In genomic region chr9:57764974-57765363, GRCm38 (mm10) we compare ENCODE assay signal across 8 mouse cellular contexts. TPM values are rescaled to one million over a fixed set of nuclear protein-coding genes. Genes with fewer than 3 reads are reported as not detected.
A peak's percentile ranks its signal among the peaks of the same experiment; 100 is the strongest.
DNase-seq lines count a peak whose midpoint lies in the region; ATAC-seq and TF ChIP-seq lines count a peak whose summit lies in the region.

No protein-coding gene starts in this region.

- H3K27ac ChIP-seq in CH12.LX (ENCODE audit: insufficient read depth, low read depth) = peak overlapping the region; percentile 87
- H3K27ac ChIP-seq in forebrain, embryonic 10.5 days = peak overlapping the region; percentile 99
- peak overlapping the region; percentile 99 for H3K27ac ChIP-seq in heart, embryonic 15.5 days
- H3K27ac ChIP-seq in liver, embryonic 14.5 days = peak overlapping the region; percentile 89
- H3K27ac ChIP-seq in stomach, embryonic 15.5 days = peak overlapping the region; percentile 99

- under 1% methylated on average over 38 of the region's 45 CpGs for WGBS in forebrain, embryonic 10.5 days
- under 1% methylated on average over 45 of the region's 45 CpGs for WGBS in heart, embryonic 15.5 days
- under 1% methylated on average over 45 of the region's 45 CpGs for WGBS in liver, embryonic 14.5 days (ENCODE audit: insufficient replicate concordance)
- under 1% methylated on average over 37 of the region's 45 CpGs for WGBS in stomach, embryonic 15.5 days

- H3K4me1 ChIP-seq in CH12.LX (ENCODE audit: control insufficient read depth in 1 of 2, insufficient read depth in 2 of 2) = peaks cover 14 to 57% of the 10 kb centered on the region in 2 experiments
- H3K4me1 ChIP-seq in forebrain, embryonic 10.5 days = peaks cover 48% of the 10 kb centered on the region
- peaks cover 57% of the 10 kb centered on the region for H3K4me1 ChIP-seq in heart, embryonic 15.5 days (replicated peaks)
- H3K4me1 ChIP-seq in liver, embryonic 14.5 days (replicated peaks; ENCODE audit: control insufficient read depth in 2 of 2, insufficient read depth in 2 of 2, low read length in 1 of 2) = peaks cover 52 to 55% of the 10 kb centered on the region in 2 experiments
- H3K4me1 ChIP-seq in stomach, embryonic 15.5 days = peaks cover 33% of the 10 kb centered on the region

- peak overlapping the region; percentile 84 for H3K9ac ChIP-seq in CH12.LX (ENCODE audit: insufficient read depth, low read depth)
- peak overlapping the region; percentile 97 for H3K9ac ChIP-seq in heart, embryonic 15.5 days
- peak overlapping the region; percentile 99 for H3K9ac ChIP-seq in liver, embryonic 14.5 days (replicated peaks)
- H3K9ac ChIP-seq in stomach, embryonic 15.5 days = peak overlapping the region; percentile 94

- peaks cover 14% of the 10 kb centered on the region for H3K27me3 ChIP-seq in CH12.LX (replicated peaks)
- 0 out of 2 replicates have a peak, but pooled peaks cover 7% of the 10 kb centered on the region for H3K27me3 ChIP-seq in forebrain, embryonic 10.5 days (ENCODE audit: poor library complexity, severe bottlenecking)
- H3K27me3 ChIP-seq in heart, embryonic 15.5 days = no peaks in the 10 kb centered on the region
- H3K27me3 ChIP-seq in liver, embryonic 14.5 days (ENCODE audit: control insufficient read depth, insufficient read depth, low read length) = no peaks in the 10 kb centered on the region
- no peaks in the 10 kb centered on the region for H3K27me3 ChIP-seq in stomach, embryonic 15.5 days (replicated peaks)

- peak overlapping the region; percentile 83 to 94 (median 85) for H3K4me3 ChIP-seq in CH12.LX (replicated peaks in 1 of 3; ENCODE audit: low read depth in 2 of 3, low read length in 2 of 3, poor library complexity in 1 of 3)
- H3K4me3 ChIP-seq in forebrain, embryonic 10.5 days = peak overlapping the region; percentile 95
- peak overlapping the region; percentile 92 for H3K4me3 ChIP-seq in heart, embryonic 15.5 days
- peak overlapping the region; percentile 87 to 88 for H3K4me3 ChIP-seq in liver, embryonic 14.5 days (ENCODE audit: insufficient read depth in 1 of 2, low read depth in 2 of 2, low read length in 2 of 2)
- peak overlapping the region; percentile 90 for H3K4me3 ChIP-seq in stomach, embryonic 15.5 days (replicated peaks)

- TF ChIP-seq RAD21 in CH12.LX (IDR thresholded peaks at IDR 0.05; ENCODE audit: low read depth, low read length) = no peak

- no peak for TF ChIP-seq EP300 in CH12.LX (IDR thresholded peaks at IDR 0.05; ENCODE audit: low read length)
- TF ChIP-seq EP300 in liver, embryonic 14.5 days (IDR thresholded peaks at IDR 0.05; ENCODE audit: low read depth) = no peak

- peak; percentile 91 for TF ChIP-seq POLR2A in CH12.LX (IDR thresholded peaks at IDR 0.05; ENCODE audit: low read depth, low read length)

- H3K4me2 ChIP-seq in CH12.LX (ENCODE audit: insufficient read depth, low read depth, poor library complexity, severe bottlenecking) = peak overlapping the region; percentile 83; the same call in 1 of the 2 replicates
- H3K4me2 ChIP-seq in heart, embryonic 15.5 days = peak overlapping the region; percentile 92
- peak overlapping the region; percentile 85 for H3K4me2 ChIP-seq in liver, embryonic 14.5 days (ENCODE audit: low read depth)
- H3K4me2 ChIP-seq in stomach, embryonic 15.5 days = peak overlapping the region; percentile 89

- TF ChIP-seq CTCF in CH12.LX (conservative IDR thresholded peaks at IDR 0.05 in 1 of 2, IDR thresholded peaks at IDR 0.05 in 1 of 2; ENCODE audit: low read depth in 2 of 2, low read length in 2 of 2) = no peak
- no peak for TF ChIP-seq CTCF in liver, embryonic 14.5 days (IDR thresholded peaks at IDR 0.05; ENCODE audit: low read depth)

- in situ Hi-C loops in CH12.LX (cut with MboI; ENCODE audit: low pct_ligation_motif_present, low pct_unique_long_range_greater_than_20kb, low sequenced_read_pairs) = no loop called here

- dilution Hi-C loops in CH12.LX (cut with MboI; ENCODE audit: extremely low pct_ligation_motif_present, extremely low pct_unique_long_range_greater_than_20kb, low sequenced_read_pairs) = no loop called here

- H3K36me3 ChIP-seq in CH12.LX (replicated peaks in 1 of 2; ENCODE audit: control insufficient read depth in 1 of 2, insufficient read depth in 1 of 2, low read length in 1 of 2) = peaks cover 17 to 20% of the 10 kb centered on the region in 2 experiments
- H3K36me3 ChIP-seq in forebrain, embryonic 10.5 days (replicated peaks) = peaks cover 20% of the 10 kb centered on the region
- H3K36me3 ChIP-seq in heart, embryonic 15.5 days = peaks cover 15% of the 10 kb centered on the region
- peaks cover 25% of the 10 kb centered on the region for H3K36me3 ChIP-seq in liver, embryonic 14.5 days (replicated peaks; ENCODE audit: control insufficient read depth, insufficient read depth, low read depth)
- H3K36me3 ChIP-seq in stomach, embryonic 15.5 days = peaks cover 16% of the 10 kb centered on the region

- H3K79me2 ChIP-seq in CH12.LX (replicated peaks; ENCODE audit: control insufficient read depth, extremely low read depth, insufficient read depth, poor library complexity, severe bottlenecking) = peaks cover 40% of the 10 kb centered on the region

- peak; percentile 89 for ATAC-seq in heart, embryonic 15.5 days (replicated peaks; ENCODE audit: insufficient number of reproducible peaks, insufficient read depth, low FRiP score, low read depth)
- ATAC-seq in liver, embryonic 14.5 days (ENCODE audit: insufficient read depth) = peak; percentile 78
- ATAC-seq in stomach, embryonic 15.5 days (ENCODE audit: insufficient read depth, low FRiP score, low read depth) = peak; percentile 90

- peak; percentile 85 for DNase-seq in CH12.LX (ENCODE audit: extremely low read depth)
- DNase-seq in c-Kit-positive CD71-negative TER-119-negative erythroid progenitor cells, embryonic 14.5 days (ENCODE audit: low read depth) = peak; percentile 84
- peak; percentile 93 for DNase-seq in forebrain, embryonic 10.5 days (ENCODE audit: extremely low spot score, low spot score)
- DNase-seq in kidney, postnatal 14 days = peak; percentile 97
- DNase-seq in liver, embryonic 14.5 days (ENCODE audit: low read depth in 3 of 3, low spot score in 3 of 3) = peak; percentile 78 to 81 (median 78)
- DNase-seq in neural tube, embryonic 10.5 days (ENCODE audit: extremely low spot score, low spot score) = peak; percentile 97

- H3K9me3 ChIP-seq in CH12.LX (replicated peaks; ENCODE audit: low read length) = no peaks in the 10 kb centered on the region
- H3K9me3 ChIP-seq in forebrain, embryonic 10.5 days = no peaks in the 10 kb centered on the region
- no peaks in the 10 kb centered on the region for H3K9me3 ChIP-seq in heart, embryonic 15.5 days (replicated peaks)
- no peaks in the 10 kb centered on the region for H3K9me3 ChIP-seq in liver, embryonic 14.5 days (ENCODE audit: control insufficient read depth, low read length)
- no peaks in the 10 kb centered on the region for H3K9me3 ChIP-seq in stomach, embryonic 15.5 days

TF ChIP-seq in CH12.LX, 34 proteins besides CTCF, POLR2A, EP300 and RAD21 (continues in another document):
- TF ChIP-seq UBTF (IDR thresholded peaks at IDR 0.05; ENCODE audit: low read depth, low read length) (no peak; the same call in 1 of the 2 replicates), USF1 (IDR thresholded peaks at IDR 0.05; ENCODE audit: low read depth, low read length) (no peak), MAX (IDR thresholded peaks at IDR 0.05; ENCODE audit: low read length) (peak; percentile 53; the same call in 1 of the 2 replicates), MAZ (IDR thresholded peaks at IDR 0.05; ENCODE audit: low read depth, low read length) (0 out of 2 replicates have a peak, but pooled peaks have one; percentile 65), BHLHE40 (IDR thresholded peaks at IDR 0.05; ENCODE audit: low read depth, low read length) (peak; percentile 97), HCFC1 (IDR thresholded peaks at IDR 0.05; ENCODE audit: low read depth, low read length) (peak; percentile 82), ETS1 (conservative IDR thresholded peaks at IDR 0.05; ENCODE audit: low read depth, low read length) (no peak; the same call in none of the 2 replicates), JUN (IDR thresholded peaks at IDR 0.05; ENCODE audit: insufficient read depth, low read depth, low read length) (no peak), USF2 (conservative IDR thresholded peaks at IDR 0.05; ENCODE audit: low read depth, low read length) (no peak), NELFE (IDR thresholded peaks at IDR 0.05; ENCODE audit: low read depth, low read length) (peak; percentile 78), MAFK (IDR thresholded peaks at IDR 0.05; ENCODE audit: insufficient replicate concordance, low read length) (no peak), JUND (conservative IDR thresholded peaks at IDR 0.05; ENCODE audit: low read depth, low read length) (no peak), RCOR1 (conservative IDR thresholded peaks at IDR 0.05; ENCODE audit: low read depth, low read length) (0 out of 2 replicates have a peak, but pooled peaks have one; percentile 13), GABPA (IDR thresholded peaks at IDR 0.05; ENCODE audit: insufficient replicate concordance, low read depth, low read length) (no peak; the same call in 1 of the 2 replicates), ZMIZ1 (IDR thresholded peaks at IDR 0.05; ENCODE audit: low read depth, low read length) (peak; percentile 56; the same call in 1 of the 2 replicates), NRF1 (IDR thresholded peaks at IDR 0.05; ENCODE audit: low read depth, low read length) (no peak; the same call in 1 of the 2 replicates)

RNA-seq across cellular contexts. Expression of gene Clk3, which starts 0.7 kb away (rescaled TPM):
- total RNA-seq in CH12.LX (2012; rRNA removed) = 39.9 and 46.7 TPM in 2 replicates
- total RNA-seq in CH12.LX (2014; rRNA removed) = 69.0 and 87.7 TPM in 2 replicates
- 62.4 and 67.9 TPM in 2 replicates for polyA plus RNA-seq in CH12.LX (2012; ENCODE audit: insufficient read length, low read depth)
- 92.5 and 95.1 TPM in 2 replicates for polyA plus RNA-seq in forebrain, embryonic 10.5 days (2016; fragmentation: Nextera tagmentation; extraction: Ambion mirVana)
- 48.5 and 65.2 TPM in 2 replicates for polyA plus RNA-seq in heart, embryonic 15.5 days (2015; fragmentation: Nextera tagmentation; extraction: Ambion mirVana)
- polyA plus RNA-seq in liver, embryonic 14.5 days (2012; rRNA removed) = 110 and 136 TPM in 2 replicates
- polyA plus RNA-seq in liver, embryonic 14.5 days (2014; fragmentation: Nextera tagmentation; extraction: Ambion mirVana) = 88.0 and 95.0 TPM in 2 replicates
- 68.3 and 69.6 TPM in 2 replicates for polyA plus RNA-seq in stomach, embryonic 15.5 days (2015; fragmentation: Nextera tagmentation; extraction: Ambion mirVana)

RNA-seq across cellular contexts. Expression of gene Edc3, which starts 56.6 kb away (rescaled TPM):
- 9.6 and 10.6 TPM in 2 replicates for total RNA-seq in CH12.LX (2012; rRNA removed)
- 10.9 and 13.6 TPM in 2 replicates for total RNA-seq in CH12.LX (2014; rRNA removed)
- polyA plus RNA-seq in CH12.LX (2012; ENCODE audit: insufficient read length, low read depth) = 24.1 and 27.9 TPM in 2 replicates
- 42.8 and 43.9 TPM in 2 replicates for polyA plus RNA-seq in forebrain, embryonic 10.5 days (2016; fragmentation: Nextera tagmentation; extraction: Ambion mirVana)
- 13.5 and 21.4 TPM in 2 replicates for polyA plus RNA-seq in heart, embryonic 15.5 days (2015; fragmentation: Nextera tagmentation; extraction: Ambion mirVana)
- 6.9 and 7.2 TPM in 2 replicates for polyA plus RNA-seq in liver, embryonic 14.5 days (2012; rRNA removed)
- polyA plus RNA-seq in liver, embryonic 14.5 days (2014; fragmentation: Nextera tagmentation; extraction: Ambion mirVana) = 10.3 and 12.8 TPM in 2 replicates
- 26.8 and 28.6 TPM in 2 replicates for polyA plus RNA-seq in stomach, embryonic 15.5 days (2015; fragmentation: Nextera tagmentation; extraction: Ambion mirVana)

Comparison
In these comparisons a context has a peak if more than half of its experiments do, and no peak if none do; other contexts are left out.
1. Peak in every context shown above with its lines: DNase-seq, ATAC-seq, H3K4me3 ChIP-seq and H3K27ac ChIP-seq.